Mouse (Mus musculus): Measurements from ENCODE around the gene Aars2.

Gene Aars2

GRCm38 (mm10) chr17:45499516-45499915, 7.1 kb upstream of the Aars2 start:
- DNase-seq (ENCODE audit: low read depth, low spot score) = no peak

- DNase-seq (ENCODE audit: low read depth, low spot score) = no peak
Observed at GRCm38 (mm10) chr17:45500981-45501380, 5.7 kb upstream of the Aars2 start.

- no peak for DNase-seq (ENCODE audit: low read depth, low spot score)
Observed at GRCm38 (mm10) chr17:45502324-45502723, 4.3 kb upstream of the Aars2 start.

- DNase-seq (ENCODE audit: low read depth, low spot score) = no peak
Observed at GRCm38 (mm10) chr17:45503301-45503973, 3.2 kb upstream of the Aars2 start.

- no peak for DNase-seq (ENCODE audit: low read depth, low spot score)
Observed at GRCm38 (mm10) chr17:45505941-45506465, 638 bp upstream of the Aars2 start.

- no peak for DNase-seq (ENCODE audit: low read depth, low spot score)
Observed at GRCm38 (mm10) chr17:45510871-45511270, 4.2 kb downstream of the Aars2 start.

GRCm38 (mm10) chr17:45511757-45512156, 5.1 kb downstream of the Aars2 start:
- DNase-seq (ENCODE audit: low read depth, low spot score) = no peak

- DNase-seq (ENCODE audit: low read depth, low spot score) = no peak
Observed at GRCm38 (mm10) chr17:45515204-45515726, 8.6 kb downstream of the Aars2 start.

GRCm38 (mm10) chr17:45515806-45516205, 9.2 kb downstream of the Aars2 start:
- DNase-seq (ENCODE audit: low read depth, low spot score) = no peak

- DNase-seq (ENCODE audit: low read depth, low spot score) = peak; percentile 74
Observed at GRCm38 (mm10) chr17:45516488-45516887, 9.8 kb downstream of the Aars2 start.

- DNase-seq (ENCODE audit: low read depth, low spot score) = no peak
Observed at GRCm38 (mm10) chr17:45517135-45517534, 10.5 kb downstream of the Aars2 start.

- DNase-seq (ENCODE audit: low read depth, low spot score) = no peak
Observed at GRCm38 (mm10) chr17:45517549-45518215, 11.0 kb downstream of the Aars2 start.

GRCm38 (mm10) chr17:45518766-45519475, 12.3 kb downstream of the Aars2 start:
- DNase-seq (ENCODE audit: low read depth, low spot score) = no peak

GRCm38 (mm10) chr17:45520136-45520535, 13.5 kb downstream of the Aars2 start:
- DNase-seq (ENCODE audit: low read depth, low spot score) = no peak

- DNase-seq (ENCODE audit: low read depth, low spot score) = peak; percentile 74
Observed at GRCm38 (mm10) chr17:45523263-45523662, 16.6 kb downstream of the Aars2 start, which contains the start of gene Tcte1. Tcte1 (plus strand) TSS chr17:45523434.

GRCm38 (mm10) chr17:45524961-45525360, 18.3 kb downstream of the Aars2 start:
- no peak for DNase-seq (ENCODE audit: low read depth, low spot score)

- no peak for DNase-seq (ENCODE audit: low read depth, low spot score)
Observed at GRCm38 (mm10) chr17:45526571-45526970, 19.9 kb downstream of the Aars2 start.

- DNase-seq (ENCODE audit: low read depth, low spot score) = no peak
Observed at GRCm38 (mm10) chr17:45530346-45530782, 23.7 kb downstream of the Aars2 start.

- no peak for DNase-seq (ENCODE audit: low read depth, low spot score)
Observed at GRCm38 (mm10) chr17:45532896-45533295, 26.3 kb downstream of the Aars2 start.

GRCm38 (mm10) chr17:45536264-45536663, 29.6 kb downstream of the Aars2 start:
- no peak for DNase-seq (ENCODE audit: low read depth, low spot score)

GRCm38 (mm10) chr17:45538394-45538793, 31.8 kb downstream of the Aars2 start:
- DNase-seq (ENCODE audit: low read depth, low spot score) = no peak

GRCm38 (mm10) chr17:45539664-45540063, 33.0 kb downstream of the Aars2 start:
- no peak for DNase-seq (ENCODE audit: low read depth, low spot score)
